Mouse (Mus musculus) embryonic facial prominence, embryonic 14.5 days (tissue): Measurements from ENCODE around the gene Kit. TPM values are rescaled to one million over a fixed set of nuclear protein-coding genes. Genes with fewer than 3 reads are reported as not detected.

Experiments
- ATAC-seq: fragments of 200-750 bp; cut with Nextera tagmentation; 2 replicates; pipeline ENCODE4 v1.8.0; 2017; ENCODE audit warnings: low read depth, moderate number of reproducible peaks, moderate TSS enrichment
- DNase-seq: peaks from one replicate; pipeline ENCODE4 v3.0.0-alpha.2; 2015; ENCODE audit warnings: low spot score
- H3K27ac ChIP-seq: fragments of 300-500 bp; sonication (generic); replicated peaks from 2 replicates; pipeline ENCODE4 v1.5.1; 2014; ENCODE audit warnings: low read depth, mild to moderate bottlenecking, low read length, moderate library complexity
- H3K27me3 ChIP-seq: fragments of 300-500 bp; sonication (generic); replicated peaks from 2 replicates; pipeline ENCODE4 v1.6.1; 2014; ENCODE audit warnings: low read length; ENCODE audit not compliant: control insufficient read depth, insufficient read depth
- H3K36me3 ChIP-seq: fragments of 300-500 bp; sonication (generic); 2 replicates; pipeline ENCODE4 v1.6.1; 2014; ENCODE audit warnings: low read length, mixed read lengths; ENCODE audit not compliant: control insufficient read depth, insufficient read depth
- H3K4me1 ChIP-seq: fragments of 300-500 bp; sonication (generic); 2 replicates; pipeline ENCODE4 v1.6.1; 2014; ENCODE audit warnings: antibody characterized with exemption, low read length; ENCODE audit not compliant: control insufficient read depth, insufficient read depth
- H3K4me2 ChIP-seq: fragments of 300-500 bp; sonication (generic); 2 replicates; pipeline ENCODE4 v1.6.1; 2014; ENCODE audit warnings: low read depth, mild to moderate bottlenecking, low read length, moderate library complexity, mixed read lengths
- H3K4me3 ChIP-seq: fragments of 300-500 bp; sonication (generic); 2 replicates; pipeline ENCODE4 v1.5.1; 2014; ENCODE audit warnings: low read depth, mild to moderate bottlenecking, low read length
- H3K9ac ChIP-seq: fragments of 300-500 bp; sonication (generic); 2 replicates; pipeline ENCODE4 v1.6.1; 2014; ENCODE audit warnings: low read depth, mild to moderate bottlenecking, low read length, moderate library complexity, mixed read lengths
- H3K9me3 ChIP-seq: fragments of 300-500 bp; sonication (generic); 2 replicates; pipeline ENCODE4 v1.6.1; 2016; ENCODE audit warnings: low read length; ENCODE audit not compliant: control insufficient read depth
- WGBS: fragments of 180-500 bp; shearing (Covaris S2); extraction: QIAGEN DNeasy Blood & Tissue Kit; methylation state at CpG from one replicate; pipeline ENCODE4 v1.1.7; 2014; 5-methylcytosine and 5-hydroxymethylcytosine counted together
- polyA plus RNA-seq: library from polyadenylated mRNA; unstranded; fragments of >200 nt; fragmentation: Nextera tagmentation; extraction: Ambion mirVana; gene quantifications from 2 replicates; pipeline ENCODE4 v1.2.1, GENCODE M21; 2014

Gene Kit
- polyA plus RNA-seq, 1 experiment from 2014 or later = 24.3 TPM

DNA sequence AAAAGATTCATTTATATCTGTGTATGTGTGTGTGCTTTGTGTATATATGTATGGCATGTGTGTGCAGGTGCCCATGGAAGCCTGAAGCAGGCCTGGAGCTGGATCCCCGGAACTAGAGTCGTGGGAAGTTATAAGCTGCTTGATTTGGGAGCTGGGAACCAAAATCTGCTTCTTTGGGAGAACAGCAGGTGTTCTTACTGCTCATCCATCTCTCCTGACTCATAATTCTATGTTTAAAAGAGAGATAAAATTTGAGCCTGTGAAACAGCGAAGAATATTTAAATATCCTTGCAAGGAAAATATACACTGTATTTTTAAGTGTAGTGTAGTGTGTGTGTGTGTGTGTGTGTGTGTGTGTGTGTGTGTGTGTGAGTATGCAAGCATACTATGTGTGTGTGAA is 21.7 kb upstream of the Kit start:
- Histone ChIP-seq H3K4me3 (no peak overlapping the region), H3K4me2 (no peak overlapping the region), H3K36me3 (no peaks in the 10 kb centered on the region), H3K27ac (no peak overlapping the region), H3K9me3 (no peaks in the 10 kb centered on the region), H3K4me1 (no peaks in the 10 kb centered on the region), H3K27me3 (no peaks in the 10 kb centered on the region), H3K9ac (no peak overlapping the region)
- WGBS = 87% methylated on average over 3 of the region's 3 CpGs
- DNase-seq (no peak), ATAC-seq (no peak)

DNA sequence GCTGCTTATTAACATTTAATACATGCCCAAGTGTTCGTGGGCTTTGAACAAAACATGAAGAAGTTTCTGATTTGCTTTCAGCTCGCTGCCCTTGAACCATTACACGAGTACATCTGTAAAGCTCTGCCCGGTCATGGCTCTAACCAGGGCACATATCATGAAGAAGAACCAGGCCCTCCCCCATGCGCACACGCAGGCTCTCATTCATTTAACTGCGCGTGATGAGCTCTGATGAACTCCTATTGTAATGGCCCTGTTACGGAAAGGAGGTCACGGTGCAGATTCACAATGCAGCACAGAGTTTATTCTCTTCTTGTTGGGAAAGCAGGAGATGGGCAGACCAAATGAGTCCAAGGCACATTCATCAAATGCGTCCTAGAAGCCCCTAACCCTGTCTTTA is 17.1 kb upstream of the Kit start:
- Histone ChIP-seq H3K4me2 (no peak overlapping the region), H3K27me3 (no peaks in the 10 kb centered on the region), H3K4me1 (no peaks in the 10 kb centered on the region), H3K9ac (no peak overlapping the region), H3K9me3 (no peaks in the 10 kb centered on the region), H3K4me3 (no peak overlapping the region), H3K36me3 (no peaks in the 10 kb centered on the region), H3K27ac (no peak overlapping the region)
- DNase-seq = no peak
- 87% methylated on average over 11 of the region's 11 CpGs for WGBS
- no peak for ATAC-seq

DNA sequence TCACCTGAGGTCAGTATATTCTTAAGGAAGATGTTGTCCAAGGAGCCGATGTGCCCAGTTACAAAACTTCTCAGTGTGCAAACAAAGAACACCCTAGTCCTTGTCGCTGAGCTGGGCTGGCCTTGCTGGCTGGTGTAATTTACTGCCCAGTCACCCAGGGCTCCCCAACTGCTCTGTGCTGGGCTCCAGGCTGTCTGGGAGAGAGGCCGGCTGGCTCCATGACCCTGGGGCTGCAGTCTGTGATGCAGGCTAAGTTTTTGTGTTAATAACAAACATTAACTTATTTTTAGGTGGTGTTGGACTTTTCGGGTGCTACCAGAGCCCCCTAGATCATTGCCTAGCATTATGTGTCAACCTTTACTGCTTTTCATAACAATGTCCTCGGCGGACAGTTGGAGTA is 15.4 kb upstream of the Kit start:
- H3K4me2 ChIP-seq = no peak overlapping the region
- no peaks in the 10 kb centered on the region for H3K36me3 ChIP-seq
- H3K9me3 ChIP-seq = no peaks in the 10 kb centered on the region
- no peak overlapping the region for H3K4me3 ChIP-seq
- no peaks in the 10 kb centered on the region for H3K27me3 ChIP-seq
- H3K4me1 ChIP-seq = no peaks in the 10 kb centered on the region
- ATAC-seq = no peak
- no peak overlapping the region for H3K27ac ChIP-seq
- no peak for DNase-seq
- H3K9ac ChIP-seq = no peak overlapping the region
- WGBS = 83% methylated on average over 6 of the region's 6 CpGs

DNA sequence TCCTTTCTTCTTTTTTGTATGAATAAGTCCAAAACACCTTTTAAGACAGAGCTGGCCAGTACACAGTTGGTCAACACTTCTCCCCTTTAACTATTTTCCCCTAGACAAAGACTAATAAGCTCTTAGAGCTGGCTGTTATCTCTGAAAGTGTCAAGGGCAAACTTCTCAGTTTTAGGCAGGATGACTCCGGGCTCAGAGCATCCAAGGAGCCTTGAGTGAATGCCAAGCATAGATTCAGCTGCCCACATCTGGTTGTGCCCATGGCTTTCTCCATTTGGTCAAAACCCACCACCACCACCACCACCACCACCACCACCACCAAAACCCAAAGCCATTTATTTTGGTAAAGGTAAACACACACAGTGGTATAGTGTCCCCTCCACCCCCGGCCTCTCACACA is 13.5 kb upstream of the Kit start:
- Histone ChIP-seq H3K9ac (no peak overlapping the region), H3K36me3 (no peaks in the 10 kb centered on the region), H3K4me3 (no peak overlapping the region), H3K4me2 (no peak overlapping the region), H3K27me3 (no peaks in the 10 kb centered on the region), H3K9me3 (no peaks in the 10 kb centered on the region), H3K4me1 (no peaks in the 10 kb centered on the region), H3K27ac (no peak overlapping the region)
- ATAC-seq = no peak
- no peak for DNase-seq
- 88% methylated on average over 2 of the region's 2 CpGs for WGBS

DNA sequence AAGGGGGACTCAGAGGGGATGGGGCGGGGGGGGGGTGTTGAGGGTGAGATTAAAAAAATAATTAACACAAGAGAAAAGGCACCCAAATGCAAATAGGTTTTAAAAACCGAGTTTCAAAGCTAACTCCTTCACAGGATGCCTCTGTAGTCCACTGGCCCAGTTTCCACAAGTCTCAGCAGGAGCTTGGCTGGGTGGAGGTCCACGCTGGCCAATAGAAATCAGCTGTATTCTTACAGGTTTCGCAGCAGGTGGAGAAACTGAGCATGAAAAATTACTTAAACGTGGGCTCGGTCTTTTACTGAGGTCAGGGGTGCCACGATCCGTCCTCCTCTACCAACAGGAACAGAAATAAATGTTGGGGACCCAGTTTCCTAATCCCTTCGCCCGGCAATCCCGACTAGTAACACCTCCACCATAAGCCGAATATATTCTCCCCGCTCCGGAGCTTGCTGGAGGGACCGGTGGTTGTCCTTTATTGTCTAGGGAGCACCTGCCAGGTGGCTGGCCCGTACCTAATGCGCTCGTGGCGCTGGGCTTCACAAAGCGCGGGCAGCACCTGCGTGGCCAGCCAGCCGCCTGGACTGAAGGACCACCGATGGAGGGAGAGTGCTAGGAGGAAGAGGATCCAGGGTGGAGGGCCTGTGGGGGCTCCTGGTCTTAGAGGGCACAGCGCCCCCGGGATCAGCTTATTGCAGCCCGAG is 415 bp upstream of the Kit start:
- Histone ChIP-seq H3K4me3 (peak overlapping the region; percentile 65), H3K9ac (peak overlapping the region; percentile 67), H3K9me3 (no peaks in the 10 kb centered on the region), H3K4me1 (peaks cover 13% of the 10 kb centered on the region; the same call in 1 of the 2 replicates), H3K4me2 (peak overlapping the region; percentile 100), H3K27ac (no peak overlapping the region), H3K36me3 (no peaks in the 10 kb centered on the region), H3K27me3 (peaks cover 23% of the 10 kb centered on the region)
- peak; percentile 17 for DNase-seq
- ATAC-seq = peak; percentile 69
- WGBS = 5% methylated on average over 25 of the region's 27 CpGs

DNA sequence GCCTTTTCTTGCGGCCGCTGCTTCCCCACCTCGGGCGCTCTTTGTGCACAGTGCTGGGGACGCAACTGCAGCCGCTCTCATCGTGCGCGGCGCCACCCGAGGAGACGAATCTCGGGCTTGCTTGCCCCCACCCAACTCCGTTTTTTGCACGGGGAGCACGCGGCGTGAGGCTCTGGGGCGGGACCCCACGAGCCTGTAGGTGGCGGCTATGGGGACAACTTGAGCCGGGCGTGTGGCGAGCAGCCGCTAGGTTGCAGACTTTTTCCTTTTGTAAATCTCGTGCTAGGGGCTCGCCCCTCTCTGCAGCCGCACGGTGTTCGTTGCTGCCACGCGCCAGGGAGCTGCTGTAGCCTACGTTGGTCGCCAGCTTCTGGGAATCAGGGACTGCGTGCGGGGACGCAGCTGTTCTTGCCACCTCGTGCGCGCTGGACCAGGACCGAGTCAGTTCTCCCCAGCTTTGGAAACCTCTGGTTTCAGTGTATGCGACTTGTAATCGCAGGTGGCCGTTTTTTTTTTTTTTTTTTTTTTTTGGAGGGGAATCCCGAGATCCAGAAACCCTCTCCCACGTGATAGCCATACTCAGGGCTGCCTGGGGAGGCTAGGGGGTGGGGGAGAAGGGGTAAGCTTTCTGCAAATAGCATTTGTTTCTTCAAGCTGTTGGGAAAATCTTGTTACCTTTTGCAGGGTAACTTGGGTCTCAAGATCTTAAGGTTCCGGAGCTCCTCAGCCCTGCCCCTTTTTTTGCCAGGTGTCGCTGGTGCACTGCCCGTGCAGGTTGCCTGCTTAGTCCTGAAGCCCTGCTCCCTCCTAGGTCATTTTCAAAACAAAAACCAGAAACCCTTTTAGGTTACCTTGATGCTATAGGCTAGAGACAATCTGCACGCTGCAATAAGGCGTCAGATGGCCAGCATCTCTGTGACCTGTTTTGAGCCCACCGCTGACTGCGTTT is 1.1 kb downstream of the Kit start:
- Histone ChIP-seq H3K27ac (no peak overlapping the region), H3K36me3 (no peaks in the 10 kb centered on the region), H3K9me3 (no peaks in the 10 kb centered on the region), H3K4me1 (peaks cover 13% of the 10 kb centered on the region; the same call in 1 of the 2 replicates), H3K27me3 (peaks cover 23% of the 10 kb centered on the region), H3K4me3 (peak overlapping the region; percentile 65), H3K4me2 (peak overlapping the region; percentile 100), H3K9ac (peak overlapping the region; percentile 67)
- WGBS = under 1% methylated on average over 50 of the region's 53 CpGs
- ATAC-seq (peak; percentile 80), DNase-seq (peak; percentile 89)

DNA sequence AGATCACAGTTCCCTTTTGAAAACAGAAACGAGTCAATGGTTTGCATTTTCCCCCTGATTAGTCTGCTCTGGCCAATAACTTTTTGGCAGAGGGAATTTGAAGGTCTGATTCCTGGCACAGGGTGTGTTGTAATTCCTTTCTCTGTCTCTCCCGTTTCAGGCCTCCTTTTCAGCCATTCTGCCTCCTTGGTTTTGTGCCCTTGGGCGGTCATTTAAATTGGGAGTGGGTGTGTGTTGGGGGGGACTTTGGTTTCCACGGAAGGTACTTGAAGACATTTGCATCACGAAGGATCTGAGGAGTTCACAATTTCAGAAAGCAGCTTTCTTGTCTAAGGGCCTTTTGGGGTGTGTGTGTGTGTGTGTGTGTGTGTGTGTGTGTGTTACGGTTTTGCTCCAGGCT is 2.0 kb downstream of the Kit start:
- Histone ChIP-seq H3K9me3 (no peaks in the 10 kb centered on the region), H3K4me1 (peaks cover 13% of the 10 kb centered on the region; the same call in 1 of the 2 replicates), H3K4me2 (peak overlapping the region; percentile 100), H3K27ac (no peak overlapping the region), H3K9ac (peak overlapping the region; percentile 67; the same call in 1 of the 2 replicates), H3K27me3 (peaks cover 23% of the 10 kb centered on the region), H3K36me3 (no peaks in the 10 kb centered on the region), H3K4me3 (peak overlapping the region; percentile 65)
- peak; percentile 20 for DNase-seq
- ATAC-seq = no peak
- 28% methylated on average over 6 of the region's 6 CpGs for WGBS

DNA sequence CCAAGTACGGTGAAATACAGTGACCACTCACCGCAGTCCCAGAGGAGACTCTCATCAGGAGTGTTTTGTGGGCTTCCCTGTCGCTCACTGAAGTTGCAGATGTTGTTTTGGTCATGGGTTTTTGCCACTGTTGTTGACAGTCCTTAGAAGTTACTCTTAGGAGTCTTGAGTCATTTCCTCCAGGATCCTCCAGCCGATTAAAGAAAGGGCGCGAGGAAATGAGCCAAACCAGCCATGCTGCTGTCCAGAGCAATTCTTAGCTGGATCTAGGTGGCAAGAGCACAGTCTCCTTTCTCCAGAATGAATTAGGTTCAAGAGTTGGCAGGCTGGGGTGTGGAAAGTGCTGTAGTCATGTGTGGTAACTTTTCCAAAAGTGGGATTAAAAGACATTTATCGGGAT is 3.4 kb downstream of the Kit start:
- peaks cover 13% of the 10 kb centered on the region; the same call in 1 of the 2 replicates for H3K4me1 ChIP-seq
- no peaks in the 10 kb centered on the region for H3K9me3 ChIP-seq
- 66% methylated on average over 7 of the region's 7 CpGs for WGBS
- ATAC-seq (no peak), DNase-seq (no peak)
- H3K27me3 ChIP-seq = peaks cover 23% of the 10 kb centered on the region
- no peak overlapping the region for H3K4me2 ChIP-seq
- H3K36me3 ChIP-seq = no peaks in the 10 kb centered on the region
- H3K27ac ChIP-seq = no peak overlapping the region
- H3K9ac ChIP-seq = no peak overlapping the region
- H3K4me3 ChIP-seq = no peak overlapping the region
